Mouse (Mus musculus): ENCODE results near the gene 4930524B15Rik.
"Not testable (repeated sequence)": the region's sequence is repeated elsewhere in the genome, so short reads cannot be mapped to it uniquely, and the experiment has no call there.

4930524B15Rik gene

DNA sequence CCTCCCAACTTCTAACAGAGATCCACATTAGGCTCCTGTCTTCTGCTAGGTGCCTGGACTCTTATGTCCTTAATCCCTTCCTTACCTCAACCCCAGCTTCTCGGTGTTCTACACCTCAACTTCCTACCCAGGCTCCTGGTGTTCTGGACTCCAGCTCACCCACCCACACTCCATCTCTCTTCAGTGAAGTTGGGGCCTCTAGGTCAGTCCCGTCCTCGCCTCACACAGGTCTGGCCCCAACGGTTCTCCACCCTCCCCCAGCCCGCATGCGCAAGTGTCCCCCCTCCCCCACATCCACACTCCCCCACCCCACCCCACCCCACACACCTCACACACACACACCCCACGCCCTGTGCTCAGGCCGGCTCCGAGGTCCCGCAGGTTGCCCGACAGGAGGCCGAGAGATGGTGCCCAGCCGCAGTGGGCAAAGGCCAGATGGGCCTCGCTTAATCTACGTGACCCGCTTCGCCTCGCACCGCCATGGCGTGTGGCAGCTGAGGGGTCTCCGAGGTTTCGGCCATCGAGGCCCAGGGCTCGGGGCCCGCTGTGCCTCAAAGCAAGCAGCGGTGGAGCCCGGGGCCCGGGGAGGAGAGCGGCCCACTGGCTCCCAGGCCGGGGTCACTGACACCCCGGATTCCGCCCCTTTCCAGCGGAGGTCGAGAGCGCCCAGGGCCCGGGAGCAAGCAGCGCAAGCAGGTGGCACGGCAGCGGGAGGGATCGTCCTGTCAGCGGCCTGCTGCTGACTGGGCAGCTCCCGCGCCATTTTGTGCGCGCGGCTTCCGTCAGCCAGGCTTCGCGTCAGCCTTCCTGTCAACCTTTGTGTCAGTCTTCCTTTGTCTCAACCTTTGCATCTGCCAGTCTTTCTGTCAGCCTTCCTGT is at the start of gene 4930524B15Rik:
Gene 4930524B15Rik (plus strand): TSS at position 337 of the 879 bp plus-strand sequence.
- DNase-seq (ENCODE audit: low spot score in 2 of 2): no peak

- DNase-seq (ENCODE audit: low spot score in 2 of 2): no peak
Measured at GRCm38 (mm10) chr11:31917769-31918168, 47.6 kb upstream of the 4930524B15Rik start.

- DNase-seq (ENCODE audit: low spot score in 2 of 2): no peak
Measured at GRCm38 (mm10) chr11:31930051-31930450, 35.3 kb upstream of the 4930524B15Rik start.

- no peak for DNase-seq (ENCODE audit: low spot score in 2 of 2)
Measured at GRCm38 (mm10) chr11:31935652-31936051, 29.7 kb upstream of the 4930524B15Rik start.

DNA sequence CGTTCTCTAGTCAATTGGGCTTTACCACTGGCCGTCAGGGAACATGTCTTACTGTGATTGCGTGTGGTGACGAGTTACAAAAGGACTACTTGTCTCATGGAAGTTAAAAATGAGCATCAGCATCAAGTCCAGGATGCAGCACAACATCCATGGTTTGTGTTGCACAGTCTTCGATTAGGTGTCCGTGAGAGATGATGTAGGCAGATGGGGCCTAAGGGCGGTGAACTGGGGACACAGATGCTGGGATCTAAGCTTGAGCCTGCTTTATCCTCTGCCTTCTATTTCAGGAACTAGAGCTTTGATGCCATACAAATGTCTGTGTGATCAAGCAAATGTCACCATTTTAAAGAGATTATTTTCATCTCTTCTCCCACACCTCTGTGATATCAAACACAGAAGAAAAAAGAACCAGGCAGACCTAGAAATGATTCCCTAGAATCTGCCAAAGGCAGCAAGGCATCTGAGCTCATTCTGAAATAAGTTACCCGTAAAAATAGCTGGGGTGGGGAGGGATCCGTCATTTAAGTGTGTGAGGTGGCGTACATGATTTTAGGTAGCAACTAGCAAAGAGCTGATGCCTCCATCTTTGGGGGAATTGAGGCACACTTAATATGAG is 28.4 kb upstream of the 4930524B15Rik start:
- DNase-seq (ENCODE audit: low spot score in 2 of 2): peak in 1 of 2 experiments; percentile 30

- DNase-seq (ENCODE audit: low spot score in 2 of 2): peak in 1 of 2 experiments; percentile 80
Measured at GRCm38 (mm10) chr11:31940898-31941639, 24.3 kb upstream of the 4930524B15Rik start.

DNA sequence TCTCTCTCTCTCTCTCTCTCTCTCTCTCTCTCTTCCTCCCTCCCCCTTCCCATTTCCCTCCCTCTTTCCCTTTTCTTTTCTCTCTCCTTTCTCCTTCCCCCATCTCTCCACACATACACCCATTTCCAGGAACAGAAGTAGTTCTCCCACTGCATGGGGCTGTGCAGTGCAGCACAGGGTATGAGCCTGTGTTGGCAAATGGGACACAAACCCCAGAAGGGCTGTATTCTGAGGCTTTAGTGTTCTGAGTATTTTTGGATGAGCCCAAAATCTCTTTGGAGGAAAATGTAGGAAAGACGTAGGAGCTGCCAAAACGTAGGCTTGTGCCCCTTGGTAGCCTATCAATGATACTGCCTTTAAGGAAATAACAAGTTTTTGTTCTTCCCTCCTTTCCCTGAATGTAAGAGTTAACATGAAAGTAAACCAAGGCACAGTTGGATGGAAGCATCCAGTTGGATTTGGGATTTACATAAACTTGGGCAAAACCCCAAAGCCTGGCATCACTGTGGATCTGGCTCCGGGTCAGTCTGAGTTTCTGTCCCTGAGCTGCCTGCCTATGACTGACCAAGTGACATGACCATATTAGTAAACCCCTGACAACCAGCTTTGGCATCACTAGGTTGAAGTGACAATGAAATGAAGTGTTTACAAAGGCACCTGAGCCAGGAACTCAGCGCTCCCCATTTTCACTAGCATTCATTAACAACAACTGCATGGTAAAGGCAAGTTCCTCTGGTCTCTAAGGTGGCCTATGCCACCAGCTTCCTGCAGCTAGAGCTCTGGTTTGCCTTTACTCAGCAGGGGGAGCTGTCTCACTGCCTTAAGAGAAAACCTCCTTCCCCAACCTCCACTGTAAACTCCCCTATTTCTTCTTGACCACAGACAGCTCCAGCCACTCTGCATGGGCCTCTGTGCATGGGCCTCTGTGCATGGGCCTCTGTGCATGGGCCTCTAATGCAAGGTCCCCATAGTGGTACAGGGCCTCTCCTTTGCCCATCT is 23.5 kb upstream of the 4930524B15Rik start:
- DNase-seq (ENCODE audit: low spot score in 2 of 2): peak in 1 of 2 experiments; percentile 33

- DNase-seq (ENCODE audit: low spot score in 2 of 2): no peak
Measured at GRCm38 (mm10) chr11:31945471-31945870, 19.9 kb upstream of the 4930524B15Rik start.

DNA sequence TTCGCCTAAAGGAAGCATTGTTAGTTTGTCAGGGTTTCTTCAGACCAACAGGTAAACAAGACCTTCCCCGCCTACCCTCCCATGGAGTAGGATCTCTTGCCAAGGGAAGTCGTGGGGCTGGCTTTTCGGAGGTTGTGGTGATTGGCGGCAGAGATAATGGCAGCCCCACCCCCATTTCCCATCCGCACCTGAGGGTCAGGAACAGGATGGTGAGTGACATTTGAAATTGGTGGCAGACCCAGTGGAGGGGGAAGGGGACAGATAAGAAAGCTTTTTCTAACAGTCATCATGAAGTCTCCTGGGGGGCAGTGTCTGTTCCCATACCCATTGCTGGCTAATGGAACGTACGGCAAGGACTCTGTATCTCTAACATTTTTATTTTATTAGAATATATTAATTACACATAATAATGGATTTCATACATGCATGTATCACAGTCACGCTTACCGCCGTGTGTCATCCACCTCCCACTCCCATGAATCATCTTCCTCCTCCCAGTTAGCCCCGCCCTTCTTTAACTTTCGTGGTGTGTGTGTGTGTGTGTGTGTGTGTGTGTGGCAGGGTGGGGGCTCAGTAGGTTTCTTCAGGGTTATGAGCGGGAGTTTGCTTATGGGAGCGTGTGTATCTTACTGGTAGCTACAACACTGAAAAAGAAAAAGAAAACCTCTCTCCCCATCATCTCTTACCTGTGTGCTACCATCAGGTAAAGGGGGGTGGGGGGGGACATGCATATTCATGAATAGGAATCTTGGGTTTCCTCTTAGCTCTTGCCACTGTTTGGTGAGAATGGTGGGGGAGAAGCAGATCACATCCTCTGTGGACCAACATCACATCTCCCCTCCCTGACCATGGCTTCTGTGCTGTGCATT is 16.7 kb upstream of the 4930524B15Rik start:
- DNase-seq (ENCODE audit: low spot score in 2 of 2): peak in 1 of 2 experiments; percentile 33

DNA sequence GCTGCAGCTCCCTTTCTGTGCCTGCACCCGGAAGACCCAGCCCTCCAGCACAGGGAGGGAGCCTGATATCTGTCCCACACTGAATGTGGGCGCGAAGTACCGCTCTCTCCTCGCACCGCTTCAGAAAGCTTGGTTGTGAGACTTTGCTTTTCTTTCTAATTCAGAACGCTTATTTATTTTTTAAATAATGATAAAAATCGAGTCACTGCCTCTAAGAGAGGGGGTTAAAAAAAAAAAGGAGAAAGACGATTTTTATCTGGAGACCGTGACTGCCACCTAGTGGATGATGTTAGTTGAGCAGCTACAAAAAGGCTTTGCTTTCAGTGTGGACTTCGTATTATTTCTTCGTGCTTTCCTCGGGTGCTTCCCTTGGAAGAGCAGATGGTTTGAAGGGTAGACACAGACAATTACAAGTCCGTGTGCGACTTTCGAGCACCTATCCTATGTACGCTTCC is 16.0 kb upstream of the 4930524B15Rik start:
- DNase-seq (ENCODE audit: low spot score in 2 of 2): peak in 1 of 2 experiments; percentile 87

DNA sequence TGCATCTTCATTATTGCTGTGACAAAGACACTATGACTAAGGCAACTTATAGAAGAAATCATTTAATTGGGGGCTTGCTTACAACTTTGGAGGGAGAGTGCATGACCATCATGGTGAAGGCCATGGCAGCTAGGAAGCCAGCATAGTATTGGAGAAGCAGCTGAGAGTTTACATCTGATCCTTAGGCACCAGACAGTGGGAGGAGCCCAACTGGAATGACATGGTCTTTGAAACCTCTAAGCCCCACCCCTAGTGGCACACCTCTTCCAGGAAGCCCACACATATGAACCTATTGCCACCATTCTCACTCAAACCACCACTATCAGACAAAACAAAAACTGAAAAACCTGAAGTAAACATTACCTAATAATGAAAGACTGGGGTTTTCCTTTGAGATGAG is 5.3 kb upstream of the 4930524B15Rik start:
- no peak for DNase-seq (ENCODE audit: low spot score in 2 of 2)

DNA sequence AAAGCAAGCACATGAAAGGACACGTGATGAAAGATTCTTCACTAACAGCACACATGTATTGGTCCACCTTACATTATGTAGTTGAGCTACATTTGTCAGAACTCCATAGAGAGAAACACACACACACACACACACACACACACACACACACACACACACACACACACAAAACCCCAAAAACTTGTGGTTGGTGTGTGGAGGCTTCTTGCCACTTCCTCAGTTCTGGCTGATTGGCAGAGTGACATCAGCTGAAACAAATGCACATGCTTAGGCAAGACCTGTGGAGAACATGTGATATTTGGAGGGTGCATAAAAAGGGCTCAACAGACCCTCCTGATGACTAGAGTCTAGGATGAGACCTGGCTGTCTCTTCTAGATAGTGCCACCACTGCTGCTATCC is 1.4 kb upstream of the 4930524B15Rik start:
- DNase-seq (ENCODE audit: low spot score in 2 of 2): no peak

DNA sequence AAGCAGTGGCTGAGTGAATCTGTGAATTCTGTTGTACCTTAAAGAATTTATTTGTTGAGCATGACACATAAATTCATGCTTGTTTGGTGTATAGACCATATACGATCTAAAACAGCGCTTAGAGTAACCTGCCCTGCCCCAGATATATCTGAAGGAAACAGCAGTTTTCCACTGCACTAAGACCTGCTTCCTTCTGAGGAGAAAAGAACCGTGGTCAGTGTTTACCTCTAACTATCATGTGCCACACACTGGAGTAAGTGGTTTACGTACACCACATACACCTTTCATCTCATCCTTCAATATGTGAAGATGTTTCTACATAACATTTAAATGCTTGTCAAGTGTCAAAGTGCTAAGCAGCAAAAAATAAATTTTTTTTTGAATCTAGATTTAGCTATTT is 8.7 kb downstream of the 4930524B15Rik start:
- DNase-seq (ENCODE audit: low spot score in 2 of 2): no peak

- no peak for DNase-seq (ENCODE audit: low spot score in 2 of 2)
Measured at GRCm38 (mm10) chr11:31974826-31975225, 9.4 kb downstream of the 4930524B15Rik start.

GRCm38 (mm10) chr11:31975678-31976077 is 10.3 kb downstream of the 4930524B15Rik start:
- DNase-seq (ENCODE audit: low spot score in 2 of 2): no peak

DNA sequence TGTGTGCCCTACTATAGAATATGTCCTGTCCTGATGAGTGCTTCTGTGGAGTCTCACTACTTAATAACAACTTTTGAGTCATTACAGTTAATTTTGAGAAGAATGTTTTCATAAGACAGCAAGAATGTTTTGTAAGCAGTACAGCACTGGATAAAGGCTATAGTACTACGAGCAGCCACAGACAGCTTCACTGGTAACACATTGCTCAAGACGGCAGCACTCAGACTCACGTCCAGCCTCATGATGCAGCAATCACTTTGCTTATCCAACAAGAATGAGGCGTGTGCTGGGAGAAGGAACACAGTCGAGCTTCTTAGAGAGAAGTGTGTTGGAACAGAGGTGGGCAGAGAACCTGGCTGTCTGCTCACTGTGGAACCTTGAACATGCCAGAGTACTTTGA is 10.7 kb downstream of the 4930524B15Rik start:
- DNase-seq (ENCODE audit: low spot score in 2 of 2): no peak

- DNase-seq (ENCODE audit: low spot score in 2 of 2): not testable (repeated sequence)
Measured at GRCm38 (mm10) chr11:31980089-31980488, 14.7 kb downstream of the 4930524B15Rik start.

DNA sequence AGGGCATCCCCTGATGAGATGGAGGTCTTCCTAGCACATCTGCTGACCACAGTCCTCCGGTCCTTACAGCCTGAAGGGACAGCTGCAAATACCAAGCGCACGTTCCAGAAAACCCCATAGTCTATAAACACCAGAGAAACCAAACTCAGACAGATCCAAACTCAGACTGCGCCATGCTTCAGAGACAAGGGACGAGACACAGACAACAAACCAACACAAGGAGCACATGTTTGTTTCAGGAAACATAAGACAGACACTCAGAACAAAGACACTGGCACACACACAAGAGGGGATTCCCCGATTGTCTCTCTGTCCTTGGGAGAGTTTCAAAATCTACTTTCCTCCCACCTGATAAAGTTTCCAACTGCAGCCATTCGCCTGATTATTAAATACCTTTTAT is 16.4 kb downstream of the 4930524B15Rik start:
- no peak for DNase-seq (ENCODE audit: low spot score in 2 of 2)

DNA sequence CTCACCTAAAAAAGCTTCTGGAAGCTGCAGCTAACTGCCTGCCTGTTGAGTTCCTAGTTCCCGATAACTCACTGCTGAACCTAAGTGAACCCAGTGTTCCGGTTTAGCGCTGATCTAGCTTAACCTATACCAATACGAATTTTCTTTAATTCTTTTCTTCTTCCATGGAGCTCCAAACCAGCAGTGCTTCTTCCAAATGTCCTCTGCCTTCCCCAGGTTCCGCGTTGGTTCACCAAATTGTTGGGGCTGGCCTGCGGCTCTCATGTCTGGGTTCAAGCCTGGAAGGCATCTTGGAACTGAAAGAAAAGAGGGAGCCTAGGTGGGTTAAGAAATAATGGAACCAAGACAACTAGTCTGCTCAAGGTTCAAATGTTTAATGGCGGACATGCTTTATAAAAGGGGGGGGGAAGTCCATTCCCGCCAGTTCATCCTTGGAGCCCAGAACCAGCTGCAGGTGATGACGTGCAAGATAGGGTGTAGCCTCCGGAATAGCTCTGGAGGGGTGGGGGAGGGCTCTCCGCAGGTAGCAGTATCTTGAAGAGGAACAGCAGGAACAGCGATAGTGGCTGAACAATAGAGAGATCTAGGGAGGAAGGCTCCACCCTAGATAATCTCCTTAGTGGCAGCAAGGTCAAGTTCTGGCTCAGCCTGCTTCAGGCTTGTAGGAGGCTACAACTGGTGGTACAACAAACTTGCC is 17.0 kb downstream of the 4930524B15Rik start:
- DNase-seq (ENCODE audit: low spot score in 2 of 2): not testable (repeated sequence)
